Mouse (Mus musculus) ovary, adult 18-20 months (tissue): ENCODE data around the gene Gm9195.

Experiments
- DNase-seq: peaks from one replicate; pipeline ENCODE4 v3.0.0; 2022; ENCODE audit warnings: low spot score, mixed read lengths

The Gm9195 gene

DNA sequence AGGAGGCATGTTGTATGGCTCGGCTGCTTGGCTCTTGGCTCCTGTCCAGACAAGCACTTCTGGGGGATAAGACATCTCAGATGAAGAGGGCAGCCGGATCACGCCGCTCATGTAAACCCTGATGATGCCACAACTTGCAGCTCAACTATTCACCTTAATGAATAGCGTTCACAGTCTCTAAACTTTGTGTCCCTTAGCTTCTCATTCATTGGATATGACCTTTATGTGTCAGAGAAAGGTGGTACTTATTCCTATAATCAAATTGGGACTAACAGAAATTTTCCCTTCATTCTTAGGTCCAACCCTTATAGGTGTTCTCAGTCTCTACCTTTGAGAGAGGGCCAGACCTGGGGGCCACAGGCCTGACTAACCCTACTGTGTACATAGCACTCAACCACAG, at the start of gene Gm9195:
TSS of gene Gm9195 (minus strand) at position 101 of the 400 bp plus-strand sequence.
- no peak for DNase-seq

- DNase-seq: no peak
Measured at GRCm38 (mm10) chr14:72536392-72537017, 44.9 kb upstream of the Gm9195 start.

DNA sequence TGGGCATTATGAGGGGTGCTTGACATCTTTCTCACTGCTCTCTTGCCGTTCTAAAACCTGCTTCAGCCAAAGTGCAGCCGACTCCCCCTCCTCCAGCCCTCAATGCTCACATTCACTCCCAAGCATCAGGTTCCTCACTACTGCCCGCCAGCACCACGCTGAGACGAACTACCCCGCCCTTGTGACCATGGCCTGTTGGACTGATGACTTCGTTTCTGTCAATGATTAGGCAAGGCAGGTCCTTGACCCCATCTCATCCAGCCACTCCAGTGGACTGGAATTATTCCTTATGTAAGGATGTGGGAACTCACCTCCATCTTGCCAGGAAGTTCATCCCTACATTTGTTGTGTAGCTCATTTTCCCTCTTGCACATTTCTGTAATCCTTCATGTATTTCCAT, 42.2 kb upstream of the Gm9195 start:
- DNase-seq: no peak

- no peak for DNase-seq
Measured at GRCm38 (mm10) chr14:72532028-72532917, 40.6 kb upstream of the Gm9195 start.

DNA sequence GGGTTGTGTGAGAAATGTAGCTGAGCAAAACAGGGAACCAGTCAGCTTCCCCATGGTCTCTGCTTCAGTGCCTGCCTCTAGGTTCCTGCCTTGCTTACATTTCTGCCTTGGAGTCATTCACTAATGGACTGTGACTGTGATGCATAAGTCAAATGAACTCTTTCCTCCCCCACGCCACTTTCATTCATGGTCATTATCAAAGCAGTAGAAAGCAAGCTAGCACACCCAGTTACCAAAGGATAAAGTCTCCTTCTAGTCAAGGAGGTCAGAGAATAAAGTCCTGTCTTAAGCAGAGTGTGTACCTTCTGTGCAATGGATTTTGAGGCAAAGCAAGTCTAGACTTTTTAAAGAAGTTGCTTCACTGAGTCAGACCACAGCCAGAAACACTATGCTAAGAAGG, 35.5 kb upstream of the Gm9195 start:
- no peak for DNase-seq

DNA sequence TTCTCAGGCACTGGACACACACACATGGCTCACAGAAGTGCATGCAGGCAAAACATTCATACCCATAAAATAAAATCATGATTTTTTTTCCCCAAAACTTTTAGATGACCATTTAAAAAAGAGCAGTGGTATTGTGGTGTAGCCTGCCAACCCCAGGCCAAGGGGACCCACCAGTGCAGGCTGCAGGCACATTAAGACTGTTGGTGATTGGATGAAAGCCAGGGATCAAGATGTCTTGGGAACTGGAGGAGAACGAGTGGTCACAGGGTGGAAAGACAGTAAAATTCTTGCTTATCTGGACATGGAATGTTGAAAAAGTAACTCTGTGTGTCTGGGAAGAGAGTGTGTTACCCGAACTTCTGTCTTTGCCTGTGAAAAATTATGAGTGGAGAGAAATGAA, 27.9 kb upstream of the Gm9195 start:
- DNase-seq: no peak

DNA sequence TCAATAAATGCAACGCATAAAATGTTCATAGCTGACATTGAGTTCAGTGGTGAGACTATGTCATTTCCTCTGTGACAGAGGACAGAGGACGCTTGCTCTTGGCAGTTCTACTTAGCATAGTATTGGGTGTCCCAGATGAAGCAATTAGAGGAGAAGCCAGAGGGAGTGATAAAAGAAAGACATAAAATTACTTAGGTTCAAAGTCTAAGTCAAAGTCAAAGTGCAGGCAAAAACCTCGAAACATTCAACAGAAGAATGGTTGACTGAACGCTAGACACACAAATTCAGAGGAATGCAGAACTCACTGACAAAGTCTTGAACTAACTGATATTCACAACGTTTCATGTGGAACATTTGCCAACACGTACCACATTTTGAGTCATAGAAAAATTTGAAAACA, 27.1 kb upstream of the Gm9195 start:
- DNase-seq: no peak

GRCm38 (mm10) chr14:72516376-72516775, 24.7 kb upstream of the Gm9195 start:
- no peak for DNase-seq

GRCm38 (mm10) chr14:72506723-72507420, 15.2 kb upstream of the Gm9195 start:
- no peak for DNase-seq

DNA sequence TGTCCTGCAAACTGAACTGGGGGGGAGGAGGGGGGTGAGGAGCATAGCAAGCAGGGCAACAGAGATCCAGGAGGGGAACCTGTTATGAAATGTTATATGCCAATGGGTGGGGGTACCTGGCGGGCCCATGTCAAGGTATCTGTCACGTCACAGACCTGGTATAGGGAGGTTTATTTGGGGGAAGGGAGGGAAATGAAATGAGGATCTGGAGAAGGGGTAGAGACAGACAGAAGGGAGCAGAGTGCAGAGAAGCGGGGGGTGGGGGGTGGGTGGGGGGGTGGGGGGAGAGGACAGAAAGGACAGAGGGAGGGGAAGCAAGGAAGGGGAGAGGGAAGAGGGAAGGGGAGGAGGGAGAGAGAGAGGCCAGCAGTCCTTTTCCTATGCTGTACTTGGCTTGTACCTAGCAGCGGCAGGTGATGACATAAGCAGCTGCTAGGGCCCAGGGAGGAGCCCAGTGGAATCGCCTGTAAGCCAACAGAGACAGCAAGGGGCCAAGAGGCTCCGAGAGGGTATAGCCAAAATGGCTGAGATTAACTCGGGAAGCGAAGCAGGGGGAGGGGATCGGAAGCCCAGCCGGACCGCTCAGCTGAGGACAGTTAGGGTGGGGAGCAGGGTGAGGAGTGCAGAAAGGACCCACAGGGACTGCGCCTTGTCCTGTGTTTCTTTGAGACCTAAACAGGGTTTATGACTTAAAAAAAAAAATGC, 14.5 kb upstream of the Gm9195 start:
- DNase-seq: no peak

GRCm38 (mm10) chr14:72504985-72505384, 13.3 kb upstream of the Gm9195 start:
- no peak for DNase-seq

DNA sequence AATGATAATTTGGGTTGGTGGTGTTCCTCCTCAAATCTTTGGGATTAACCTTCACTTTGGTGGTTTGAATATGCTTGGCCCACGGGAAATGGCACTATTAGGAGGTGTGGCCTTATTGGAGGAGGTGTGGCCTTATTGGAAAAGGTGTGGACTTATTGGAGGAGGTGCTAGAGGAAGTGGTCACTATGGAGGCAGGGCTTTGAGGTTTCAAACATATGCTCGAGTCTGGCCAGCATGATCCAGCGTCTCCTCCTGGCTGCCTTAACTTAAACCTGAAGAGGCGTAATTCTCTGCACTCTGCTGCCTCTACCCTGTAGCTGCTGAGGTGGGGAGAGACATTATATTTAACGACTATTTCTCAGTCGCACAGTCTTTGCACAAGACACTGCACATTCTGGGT, 11.6 kb upstream of the Gm9195 start:
- DNase-seq: no peak

- no peak for DNase-seq
Measured at GRCm38 (mm10) chr14:72493775-72494174, 2.1 kb upstream of the Gm9195 start.

DNA sequence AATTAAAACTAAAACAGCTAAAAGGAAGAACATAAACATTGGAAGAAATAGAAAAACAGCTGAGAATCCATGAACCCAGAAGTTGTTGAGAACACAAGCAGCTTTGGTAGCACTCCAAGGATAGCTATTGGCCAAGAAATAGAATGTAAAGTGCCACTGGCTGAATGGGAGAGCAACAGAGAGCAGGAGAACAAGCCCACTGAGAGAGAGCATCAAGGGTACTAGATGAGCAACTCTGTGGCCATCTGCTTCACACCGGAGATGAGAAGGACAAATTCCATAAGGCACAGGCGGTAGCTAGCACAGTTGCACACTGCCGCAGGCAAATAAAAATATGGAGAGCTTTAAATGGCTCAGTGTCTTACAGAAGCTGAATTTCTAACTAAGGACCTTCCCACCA, 1.3 kb downstream of the Gm9195 start:
- DNase-seq: no peak

DNA sequence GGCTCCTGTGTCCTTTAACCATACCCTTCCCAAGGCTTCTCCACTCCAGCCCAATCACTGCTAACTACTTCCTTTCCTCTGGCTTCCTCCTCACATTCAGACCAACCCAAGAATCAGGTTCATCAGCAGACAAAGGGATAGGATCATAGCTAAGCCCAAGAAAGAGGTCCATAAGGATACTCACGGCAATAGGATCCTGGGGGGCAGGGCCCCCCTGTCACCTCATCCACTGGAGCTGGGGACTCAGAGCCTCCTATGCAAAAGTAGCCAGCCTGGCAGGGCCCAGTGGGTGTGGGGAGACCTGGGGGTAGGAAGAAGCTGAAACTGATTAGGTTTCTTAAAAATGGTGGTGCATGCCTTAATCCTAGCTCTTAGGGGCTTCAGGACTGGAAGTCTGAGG, 17.1 kb downstream of the Gm9195 start:
- DNase-seq: no peak

DNA sequence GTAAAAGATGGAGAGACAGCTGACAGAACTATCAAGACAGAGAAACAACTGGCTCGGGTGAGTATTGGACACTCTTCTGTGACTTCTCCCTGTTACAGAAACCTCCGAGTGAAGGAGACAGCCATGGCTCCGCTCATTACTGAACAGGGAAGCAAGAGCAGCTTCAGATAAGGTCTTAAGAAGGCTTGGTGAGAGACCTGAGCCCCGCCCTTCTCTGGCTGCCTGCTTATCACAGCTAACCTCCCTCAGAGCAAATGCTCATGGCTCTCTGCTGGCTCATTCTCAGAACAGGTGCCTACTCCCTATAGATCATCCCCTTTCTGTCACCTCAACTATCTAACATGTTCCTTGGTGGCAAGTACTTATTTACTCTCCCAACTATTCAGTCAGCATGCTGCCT, 23.2 kb downstream of the Gm9195 start:
- DNase-seq: no peak

DNA sequence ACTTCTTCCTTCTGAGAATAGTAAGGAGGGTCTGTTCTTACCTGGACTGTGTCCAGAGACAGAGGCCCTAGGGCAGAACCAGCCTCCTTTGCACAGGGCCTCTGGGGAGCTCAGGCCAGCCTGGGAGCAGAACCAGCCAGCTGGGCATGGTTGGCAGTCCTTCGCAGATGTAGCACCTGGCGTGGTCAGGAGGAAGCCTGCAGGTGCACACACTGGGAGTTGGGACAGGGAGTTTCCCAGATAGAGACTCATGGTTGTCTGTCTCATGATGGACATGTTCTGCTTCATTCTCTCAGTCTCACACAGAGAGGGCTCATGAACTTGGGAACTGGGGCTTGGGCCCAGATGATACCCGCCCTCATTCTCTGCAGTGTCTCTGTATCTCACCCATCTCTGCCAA, 25.3 kb downstream of the Gm9195 start:
- no peak for DNase-seq

DNA sequence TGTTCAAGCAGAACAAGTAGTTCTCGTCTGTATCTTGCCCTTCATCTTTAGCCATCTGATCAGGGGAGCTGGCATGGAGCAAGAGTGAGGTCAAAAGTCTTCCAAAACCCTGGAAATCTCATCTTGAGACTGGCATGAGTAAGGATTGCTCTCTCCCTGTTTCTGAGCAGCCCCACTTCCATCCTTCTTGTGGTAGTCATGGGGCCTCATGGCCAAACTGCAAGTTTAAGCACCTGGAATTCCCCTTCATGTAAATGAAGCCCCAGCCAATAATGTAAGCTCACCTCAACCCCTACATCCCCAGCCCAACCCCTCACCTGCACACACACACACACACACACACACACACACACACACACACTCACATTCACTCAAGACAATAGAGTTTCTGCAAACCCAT, 30.0 kb downstream of the Gm9195 start:
- no peak for DNase-seq

DNA sequence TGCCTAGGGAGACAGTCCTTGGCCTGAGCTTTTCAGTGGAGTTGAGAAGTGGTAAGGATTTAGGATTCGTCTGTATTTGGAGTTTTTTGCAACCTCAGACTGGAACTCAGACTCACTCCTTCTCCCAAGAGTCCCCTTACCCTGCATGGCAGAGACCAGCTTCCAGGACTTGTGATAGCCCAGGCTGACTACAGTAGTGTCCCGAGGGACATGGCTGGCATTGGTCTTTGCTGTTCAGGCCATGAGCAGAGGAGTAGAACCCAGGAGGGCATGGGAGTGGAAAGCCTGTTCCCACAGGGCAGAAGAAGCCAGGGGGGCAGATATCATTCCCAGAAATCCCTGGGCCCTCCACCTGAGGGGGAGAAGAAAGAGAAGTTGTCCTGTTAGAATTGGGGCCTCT, 31.3 kb downstream of the Gm9195 start:
- no peak for DNase-seq

- DNase-seq: no peak
Measured at GRCm38 (mm10) chr14:72458930-72459329, 32.7 kb downstream of the Gm9195 start.

- no peak for DNase-seq
Measured at GRCm38 (mm10) chr14:72447141-72448091, 44.2 kb downstream of the Gm9195 start.
